Mouse (Mus musculus) large intestine, adult 2 months (tissue): ENCODE results near the gene Gm1604a. TPM values are rescaled to one million over a fixed set of nuclear protein-coding genes. Genes with fewer than 3 reads are reported as not detected.
"Not testable (repeated sequence)": the region's sequence is repeated elsewhere in the genome, so short reads cannot be mapped to it uniquely, and the experiment has no call there.

Source experiments
- DNase-seq: peaks from one replicate; pipeline ENCODE4 v3.0.0-alpha.2; 2012; ENCODE audit warnings: low read depth, low spot score
- WGBS: fragments of 180-500 bp; shearing (Covaris S2); methylation state at CpG from one replicate; pipeline ENCODE4 v1.1.7; 2018; 5-methylcytosine and 5-hydroxymethylcytosine counted together
- polyA plus RNA-seq: library from polyadenylated mRNA; depleted of rRNA; stranded (reverse); fragments of >200 nt; gene quantifications from 2 replicates; pipeline ENCODE4 v1.2.3, GENCODE M21; 2012; rRNA removed

Gm1604a gene
- polyA plus RNA-seq = not detected in 2 replicates

- not testable (repeated sequence) for DNase-seq
- 34% methylated on average over 7 of the region's 14 CpGs for WGBS
Observed at GRCm38 (mm10) chr17:7025257-7025656, at the start of gene Gm1604a. Gene Gm1604a, plus strand, starts transcription at chr17:7025568.

GRCm38 (mm10) chr17:6978287-6979248 is 46.8 kb upstream of the Gm1604a start, which contains the start of gene Gm49721:
Gene Gm49721, plus strand, starts transcription at chr17:6978904.
- WGBS = under 1% methylated on average over 49 of the region's 68 CpGs
- not testable (repeated sequence) for DNase-seq

DNA sequence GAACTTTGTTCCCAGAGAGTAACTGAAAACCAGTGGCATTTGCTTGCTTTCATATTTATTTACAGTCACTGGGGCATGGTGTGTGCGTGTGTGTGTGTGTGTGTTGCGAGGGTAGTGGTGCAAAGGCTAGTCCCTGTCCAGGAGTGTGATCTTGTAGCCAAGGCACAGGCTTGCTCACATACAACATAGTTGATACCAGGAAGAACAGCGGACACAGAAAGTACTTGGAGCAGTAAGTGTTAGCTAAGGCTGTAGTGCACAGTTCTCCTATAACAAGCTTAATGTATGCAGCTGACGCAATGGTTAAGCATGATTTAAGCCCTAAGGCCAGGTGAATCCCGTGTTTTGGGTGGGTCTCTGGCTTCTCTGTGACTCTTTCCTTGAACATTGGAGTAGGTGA is 46.0 kb upstream of the Gm1604a start:
- 2% methylated on average over 5 of the region's 5 CpGs for WGBS
- DNase-seq = not testable (repeated sequence)

- 90% methylated on average over 5 of the region's 8 CpGs for WGBS
- DNase-seq = not testable (repeated sequence)
Observed at GRCm38 (mm10) chr17:6980144-6980543, 45.2 kb upstream of the Gm1604a start.

- WGBS = 96% methylated on average over 1 of the region's 1 CpGs
Observed at GRCm38 (mm10) chr17:6986118-6986517, 39.2 kb upstream of the Gm1604a start.

GRCm38 (mm10) chr17:6995504-6995903 is 29.9 kb upstream of the Gm1604a start:
- DNase-seq = not testable (repeated sequence)
- no CpG with 5 or more reads among the region's 6 CpGs for WGBS

More at GRCm38 (mm10) chr17:6986118-6986517, 39.2 kb upstream of the Gm1604a start:
- DNase-seq = not testable (repeated sequence)

DNA sequence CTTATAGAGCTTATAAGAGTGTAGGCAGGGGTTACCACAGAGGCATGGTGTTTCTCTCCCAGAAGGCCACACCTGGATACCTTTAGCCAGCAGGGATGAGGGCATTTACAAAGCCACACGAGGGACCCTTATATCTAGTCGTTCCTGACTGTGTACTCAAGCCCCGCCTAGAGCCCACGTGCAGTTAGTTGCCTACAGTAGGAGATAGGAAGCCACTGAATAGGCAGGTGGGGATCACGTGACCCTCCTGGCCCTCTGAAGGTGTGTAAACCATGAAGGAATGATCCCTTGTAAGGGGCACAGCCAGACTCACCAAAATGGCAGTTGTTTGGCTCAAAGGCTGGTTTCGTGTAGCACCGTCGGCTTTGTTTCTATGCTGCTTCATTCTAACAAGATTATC is 28.5 kb upstream of the Gm1604a start:
- WGBS = 60% methylated on average over 8 of the region's 8 CpGs
- not testable (repeated sequence) for DNase-seq

- not testable (repeated sequence) for DNase-seq
- 77% methylated on average over 1 of the region's 7 CpGs for WGBS
Observed at GRCm38 (mm10) chr17:6997778-6998490, 27.4 kb upstream of the Gm1604a start.

DNA sequence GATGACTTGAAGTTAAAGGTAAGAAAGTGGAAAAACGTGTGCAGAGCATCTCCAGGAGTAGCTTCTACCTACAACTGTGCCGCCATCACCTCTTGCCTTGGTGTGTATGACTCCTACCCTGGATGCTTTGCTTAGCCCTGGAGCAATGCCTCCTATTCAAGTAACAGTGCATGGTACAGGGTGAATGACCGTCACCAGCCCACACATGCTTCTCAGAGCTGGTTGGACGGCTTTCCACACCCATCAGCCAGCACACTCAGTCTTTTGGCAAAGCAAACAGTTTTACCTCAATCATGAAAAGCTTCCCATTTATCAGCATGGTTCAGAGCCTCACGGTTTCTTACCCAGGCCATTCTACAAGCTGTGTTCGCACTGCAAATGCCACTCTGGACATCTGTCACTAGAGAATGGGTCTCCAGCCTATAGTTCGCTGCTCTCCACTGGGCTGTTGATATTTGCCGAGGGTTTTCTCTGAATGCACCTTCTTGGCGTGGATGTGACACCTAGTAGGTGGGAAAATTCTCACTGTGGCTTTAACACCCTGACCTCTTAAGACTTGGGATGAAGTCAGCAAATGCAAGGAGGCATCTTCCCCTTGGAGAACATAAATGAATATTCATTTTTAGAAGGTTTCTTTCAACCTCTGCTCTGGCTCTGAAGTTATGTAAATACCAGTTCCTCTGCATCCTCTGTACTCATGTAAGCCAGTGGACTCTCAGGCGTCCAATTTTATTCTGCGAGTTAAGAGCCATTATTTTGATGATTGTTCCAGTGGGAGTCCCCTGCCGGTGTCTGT is 23.4 kb upstream of the Gm1604a start:
- DNase-seq = not testable (repeated sequence)
- WGBS = 87% methylated on average over 9 of the region's 12 CpGs

- not testable (repeated sequence) for DNase-seq
- WGBS = no CpG with 5 or more reads among the region's 3 CpGs
Observed at GRCm38 (mm10) chr17:7003392-7003791, 22.0 kb upstream of the Gm1604a start.

GRCm38 (mm10) chr17:7005646-7006045 is 19.7 kb upstream of the Gm1604a start:
- 72% methylated on average over 4 of the region's 4 CpGs for WGBS
- not testable (repeated sequence) for DNase-seq

DNA sequence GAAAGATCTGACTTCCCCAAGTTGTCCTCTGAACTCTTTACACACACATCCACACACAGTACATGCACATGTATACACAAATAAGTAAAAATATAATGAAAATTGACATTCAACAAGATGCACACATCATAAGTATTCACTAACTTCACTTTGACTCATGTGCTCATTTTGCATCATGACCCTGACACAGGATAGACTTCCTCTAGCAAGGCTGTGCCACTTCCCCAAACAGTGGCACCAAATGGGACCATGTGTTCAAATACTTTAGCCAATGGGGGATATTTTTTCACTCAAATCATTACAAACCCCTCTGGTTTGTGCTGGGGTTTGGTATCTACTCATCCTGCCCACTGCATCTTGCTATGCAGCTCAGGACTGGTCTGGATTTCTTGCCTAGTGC is 16.5 kb upstream of the Gm1604a start:
- not testable (repeated sequence) for DNase-seq

DNA sequence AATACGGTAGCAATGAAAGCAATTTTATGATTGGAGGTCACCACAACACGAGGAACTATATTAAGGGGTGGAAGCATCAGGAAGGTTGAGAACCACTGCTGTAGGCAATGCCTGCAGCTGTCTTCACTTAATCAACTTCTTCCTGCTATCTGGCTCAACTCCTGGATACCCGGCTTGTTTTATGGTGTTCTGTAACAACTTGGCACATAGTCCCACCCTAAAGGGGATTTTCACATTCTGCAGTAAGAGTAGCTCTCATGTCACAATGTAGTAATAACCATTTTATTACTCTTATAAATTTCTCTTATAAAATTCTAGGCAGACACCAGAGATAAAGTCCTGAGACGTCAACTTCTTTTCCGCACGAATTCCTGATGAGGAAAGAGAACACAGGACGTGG is 15.9 kb upstream of the Gm1604a start:
- not testable (repeated sequence) for DNase-seq
- WGBS = no CpG with 5 or more reads among the region's 7 CpGs

GRCm38 (mm10) chr17:7009901-7010300 is 15.5 kb upstream of the Gm1604a start:
- 22% methylated on average over 5 of the region's 9 CpGs for WGBS

DNA sequence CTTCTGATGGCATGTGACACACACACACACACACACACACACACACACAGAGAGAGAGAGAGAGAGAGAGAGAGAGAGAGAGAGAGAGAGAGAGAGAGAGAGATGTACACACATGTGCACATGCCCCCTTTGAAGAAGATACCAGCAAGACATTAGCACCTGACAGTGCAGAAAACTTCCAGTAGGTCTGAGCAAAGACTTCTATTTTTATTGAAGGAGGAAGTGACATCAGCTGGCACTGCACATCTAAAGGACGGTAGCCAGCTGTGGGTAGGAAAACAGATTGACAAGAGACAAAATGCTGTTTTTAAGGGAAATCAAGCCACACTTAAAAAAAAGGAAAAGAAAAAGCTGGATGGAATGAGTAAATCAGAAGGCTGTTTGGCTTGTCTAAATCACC is 11.2 kb upstream of the Gm1604a start:
- WGBS = no CpG with 5 or more reads among the region's 1 CpGs
- not testable (repeated sequence) for DNase-seq

More at GRCm38 (mm10) chr17:7009901-7010300, 15.5 kb upstream of the Gm1604a start:
- DNase-seq = peak; percentile 0

- DNase-seq = not testable (repeated sequence)
- WGBS = 67% methylated on average over 3 of the region's 14 CpGs
Observed at GRCm38 (mm10) chr17:7025764-7026346, 487 bp downstream of the Gm1604a start.

DNA sequence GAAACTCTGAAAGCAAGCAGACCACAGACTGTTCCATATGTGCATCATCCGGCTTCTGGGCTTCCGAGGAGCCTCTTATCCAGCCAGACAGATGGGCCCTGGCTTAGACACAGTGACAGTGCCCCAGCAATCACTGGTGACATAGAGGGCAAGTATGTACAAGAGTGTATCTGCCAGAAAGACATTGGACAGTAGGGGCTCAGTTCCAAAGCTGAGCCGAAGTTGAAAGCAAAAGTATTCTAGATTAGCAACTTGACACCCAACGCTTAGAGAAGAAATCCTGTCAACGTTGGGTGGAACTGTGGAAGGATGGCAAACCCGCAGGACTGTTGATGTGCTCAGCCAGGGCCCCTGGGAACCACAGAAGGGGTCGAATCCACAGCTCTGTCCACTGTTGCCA is 4.8 kb downstream of the Gm1604a start:
- 70% methylated on average over 6 of the region's 7 CpGs for WGBS
- DNase-seq = not testable (repeated sequence)

GRCm38 (mm10) chr17:7030622-7031174 is 5.3 kb downstream of the Gm1604a start:
- WGBS = 57% methylated on average over 3 of the region's 6 CpGs
- not testable (repeated sequence) for DNase-seq
